Mouse (Mus musculus): Measurements from ENCODE around the gene Fas. TPM values are rescaled to one million over a fixed set of nuclear protein-coding genes. Genes with fewer than 3 reads are reported as not detected.

The Fas gene
- total and polyA plus RNA-seq, 3 experiments, result 20.8 to 54.1 (median 38.3) TPM

GRCm38 (mm10) chr19:34304917-34305316, 14.5 kb downstream of the Fas start:
- Histone ChIP-seq H3K9ac (ENCODE audit: insufficient read depth, low read depth) (no peak overlapping the region), H3K4me3 (replicated peaks in 1 of 3; ENCODE audit: low read depth in 2 of 3, low read length in 2 of 3, poor library complexity in 1 of 3) (no peak overlapping the region), H3K27ac (ENCODE audit: insufficient read depth, low read depth) (no peak overlapping the region), H3K9me3 (replicated peaks; ENCODE audit: low read length) (no peaks in the 10 kb centered on the region), H3K27me3 (replicated peaks) (no peaks in the 10 kb centered on the region), H3K79me2 (replicated peaks; ENCODE audit: control insufficient read depth, extremely low read depth, insufficient read depth, poor library complexity, severe bottlenecking) (peaks cover 17% of the 10 kb centered on the region), H3K36me3 (replicated peaks in 1 of 2; ENCODE audit: control insufficient read depth in 1 of 2, insufficient read depth in 1 of 2, low read length in 1 of 2) (peaks cover 28 to 58% of the 10 kb centered on the region in 2 experiments), H3K4me2 (ENCODE audit: insufficient read depth, low read depth, poor library complexity, severe bottlenecking) (no peak overlapping the region), H3K4me1 (ENCODE audit: control insufficient read depth in 1 of 2, insufficient read depth in 2 of 2) (peaks cover 34 to 76% of the 10 kb centered on the region in 2 experiments)
- no peak for DNase-seq (ENCODE audit: extremely low read depth)
- no peak for TF ChIP-seq BHLHE40 (IDR thresholded peaks at IDR 0.05; ENCODE audit: low read depth, low read length)
- TF ChIP-seq EP300 (IDR thresholded peaks at IDR 0.05; ENCODE audit: low read length), result no peak
- no peak for TF ChIP-seq TBP (conservative IDR thresholded peaks at IDR 0.05; ENCODE audit: low read depth, low read length)
- no peak for TF ChIP-seq SMC3 (IDR thresholded peaks at IDR 0.05; ENCODE audit: low read depth, low read length)
- TF ChIP-seq GABPA (IDR thresholded peaks at IDR 0.05; ENCODE audit: insufficient replicate concordance, low read depth, low read length), result no peak
- TF ChIP-seq ZMIZ1 (IDR thresholded peaks at IDR 0.05; ENCODE audit: low read depth, low read length), result no peak
- TF ChIP-seq USF1 (IDR thresholded peaks at IDR 0.05; ENCODE audit: low read depth, low read length), result no peak
- dilution Hi-C loops (cut with MboI; ENCODE audit: extremely low pct_ligation_motif_present, extremely low pct_unique_long_range_greater_than_20kb, low sequenced_read_pairs) (no loop called here), in situ Hi-C loops (cut with MboI; ENCODE audit: low pct_ligation_motif_present, low pct_unique_long_range_greater_than_20kb, low sequenced_read_pairs) (no loop called here)

GRCm38 (mm10) chr19:34306794-34307193, 16.3 kb downstream of the Fas start:
- in situ Hi-C loops (cut with MboI; ENCODE audit: low pct_ligation_motif_present, low pct_unique_long_range_greater_than_20kb, low sequenced_read_pairs), result no loop called here

GRCm38 (mm10) chr19:34312151-34312728, 21.8 kb downstream of the Fas start:
- Histone ChIP-seq H3K4me2 (ENCODE audit: insufficient read depth, low read depth, poor library complexity, severe bottlenecking) (no peak overlapping the region), H3K79me2 (replicated peaks; ENCODE audit: control insufficient read depth, extremely low read depth, insufficient read depth, poor library complexity, severe bottlenecking) (no peaks in the 10 kb centered on the region), H3K36me3 (replicated peaks in 1 of 2; ENCODE audit: control insufficient read depth in 1 of 2, insufficient read depth in 1 of 2, low read length in 1 of 2) (peaks cover 47 to 75% of the 10 kb centered on the region in 2 experiments), H3K9me3 (replicated peaks; ENCODE audit: low read length) (no peaks in the 10 kb centered on the region), H3K27ac (ENCODE audit: insufficient read depth, low read depth) (no peak overlapping the region), H3K27me3 (replicated peaks) (no peaks in the 10 kb centered on the region), H3K4me1 (ENCODE audit: control insufficient read depth in 1 of 2, insufficient read depth in 2 of 2) (peaks cover 0 to 14% of the 10 kb centered on the region in 2 experiments; a peak in 1 of 4 replicates), H3K4me3 (replicated peaks in 1 of 3; ENCODE audit: low read depth in 2 of 3, low read length in 2 of 3, poor library complexity in 1 of 3) (no peak overlapping the region), H3K9ac (ENCODE audit: insufficient read depth, low read depth) (no peak overlapping the region)
- no peak for DNase-seq (ENCODE audit: extremely low read depth)
- in situ Hi-C loops (cut with MboI; ENCODE audit: low pct_ligation_motif_present, low pct_unique_long_range_greater_than_20kb, low sequenced_read_pairs) (no loop called here), dilution Hi-C loops (cut with MboI; ENCODE audit: extremely low pct_ligation_motif_present, extremely low pct_unique_long_range_greater_than_20kb, low sequenced_read_pairs) (no loop called here)
- TF ChIP-seq JUND (conservative IDR thresholded peaks at IDR 0.05; ENCODE audit: low read depth, low read length) (no peak), USF1 (IDR thresholded peaks at IDR 0.05; ENCODE audit: low read depth, low read length) (no peak), HCFC1 (IDR thresholded peaks at IDR 0.05; ENCODE audit: low read depth, low read length) (no peak), ZC3H11A (IDR thresholded peaks at IDR 0.05; ENCODE audit: low read depth, low read length) (no peak; the same call in 1 of the 2 replicates), MXI1 (IDR thresholded peaks at IDR 0.05; ENCODE audit: low read depth, low read length) (no peak), ZNF384 (IDR thresholded peaks at IDR 0.05; ENCODE audit: low read depth, low read length) (no peak), UBTF (IDR thresholded peaks at IDR 0.05; ENCODE audit: low read depth, low read length) (no peak), MAX (IDR thresholded peaks at IDR 0.05; ENCODE audit: low read length) (no peak), NRF1 (IDR thresholded peaks at IDR 0.05; ENCODE audit: low read depth, low read length) (no peak), TCF12 (IDR thresholded peaks at IDR 0.05; ENCODE audit: low read depth, low read length) (no peak), NELFE (IDR thresholded peaks at IDR 0.05; ENCODE audit: low read depth, low read length) (no peak), CTCF (conservative IDR thresholded peaks at IDR 0.05 in 1 of 2, IDR thresholded peaks at IDR 0.05 in 1 of 2; ENCODE audit: low read depth in 2 of 2, low read length in 2 of 2) (peak in 1 of 2 experiments; percentile 65; a peak in 2 of 4 replicates), SIN3A (IDR thresholded peaks at IDR 0.05; ENCODE audit: low read length) (no peak), MYC (IDR thresholded peaks at IDR 0.05; ENCODE audit: low read depth, low read length) (no peak), ZKSCAN1 (IDR thresholded peaks at IDR 0.05; ENCODE audit: borderline replicate concordance, low read depth, low read length) (no peak), ZMIZ1 (IDR thresholded peaks at IDR 0.05; ENCODE audit: low read depth, low read length) (no peak), EP300 (IDR thresholded peaks at IDR 0.05; ENCODE audit: low read length) (no peak), BHLHE40 (IDR thresholded peaks at IDR 0.05; ENCODE audit: low read depth, low read length) (no peak), RAD21 (IDR thresholded peaks at IDR 0.05; ENCODE audit: low read depth, low read length) (peak; percentile 65), SMC3 (IDR thresholded peaks at IDR 0.05; ENCODE audit: low read depth, low read length) (peak; percentile 82)

More at GRCm38 (mm10) chr19:34306794-34307193, 16.3 kb downstream of the Fas start:
- no peak for DNase-seq (ENCODE audit: extremely low read depth)
- H3K4me1 ChIP-seq (ENCODE audit: control insufficient read depth in 1 of 2, insufficient read depth in 2 of 2), result peaks cover 26 to 60% of the 10 kb centered on the region in 2 experiments
- no peak overlapping the region for H3K4me3 ChIP-seq (replicated peaks in 1 of 3; ENCODE audit: low read depth in 2 of 3, low read length in 2 of 3, poor library complexity in 1 of 3)
- no peak overlapping the region for H3K9ac ChIP-seq (ENCODE audit: insufficient read depth, low read depth)
- no peaks in the 10 kb centered on the region for H3K27me3 ChIP-seq (replicated peaks)
- H3K36me3 ChIP-seq (replicated peaks in 1 of 2; ENCODE audit: control insufficient read depth in 1 of 2, insufficient read depth in 1 of 2, low read length in 1 of 2), result peaks cover 32 to 57% of the 10 kb centered on the region in 2 experiments
- H3K27ac ChIP-seq (ENCODE audit: insufficient read depth, low read depth), result no peak overlapping the region
- TF ChIP-seq MAFK (IDR thresholded peaks at IDR 0.05; ENCODE audit: insufficient replicate concordance, low read length) (no peak), TCF12 (IDR thresholded peaks at IDR 0.05; ENCODE audit: low read depth, low read length) (no peak), IRF4 (IDR thresholded peaks at IDR 0.05; ENCODE audit: low read depth, low read length) (no peak), POLR2AphosphoS2 (IDR thresholded peaks at IDR 0.05; ENCODE audit: low read depth, low read length) (no peak), ZC3H11A (IDR thresholded peaks at IDR 0.05; ENCODE audit: low read depth, low read length) (no peak), RAD21 (IDR thresholded peaks at IDR 0.05; ENCODE audit: low read depth, low read length) (no peak), NRF1 (IDR thresholded peaks at IDR 0.05; ENCODE audit: low read depth, low read length) (no peak), JUND (conservative IDR thresholded peaks at IDR 0.05; ENCODE audit: low read depth, low read length) (no peak), E2F4 (IDR thresholded peaks at IDR 0.05; ENCODE audit: insufficient replicate concordance, low read depth, low read length) (no peak)
- no peak overlapping the region for H3K4me2 ChIP-seq (ENCODE audit: insufficient read depth, low read depth, poor library complexity, severe bottlenecking)
- dilution Hi-C loops (cut with MboI; ENCODE audit: extremely low pct_ligation_motif_present, extremely low pct_unique_long_range_greater_than_20kb, low sequenced_read_pairs), result no loop called here
- H3K79me2 ChIP-seq (replicated peaks; ENCODE audit: control insufficient read depth, extremely low read depth, insufficient read depth, poor library complexity, severe bottlenecking), result peaks cover 13% of the 10 kb centered on the region
- no peaks in the 10 kb centered on the region for H3K9me3 ChIP-seq (replicated peaks; ENCODE audit: low read length)
